Mouse (Mus musculus): ENCODE measurements around the gene Cyp4a12a. TPM values are rescaled to one million over a fixed set of nuclear protein-coding genes. Genes with fewer than 3 reads are reported as not detected.
A peak's percentile ranks its signal among the peaks of the same experiment; 100 is the strongest.
"Not testable (repeated sequence)": the region's sequence is repeated elsewhere in the genome, so short reads cannot be mapped to it uniquely, and the experiment has no call there.

The Cyp4a12a gene
- polyA plus RNA-seq, 1 experiment from 2014 or later: not detected

GRCm38 (mm10) chr4:115368067-115368466 is 69.2 kb downstream of the Cyp4a12a start:
- not testable (repeated sequence) for H3K36me3 ChIP-seq (ENCODE audit: control insufficient read depth, insufficient read depth, low read length); H3K9ac ChIP-seq (ENCODE audit: low read length)

More at GRCm38 (mm10) chr4:115368067-115368466, 69.2 kb downstream of the Cyp4a12a start:
- H3K27ac ChIP-seq (ENCODE audit: low read depth, low read length); H3K27me3 ChIP-seq (ENCODE audit: control insufficient read depth, insufficient read depth, low read length); H3K9me3 ChIP-seq (ENCODE audit: control insufficient read depth, low read length); DNase-seq (ENCODE audit: low spot score); H3K4me3 ChIP-seq (ENCODE audit: low read depth, low read length); H3K4me2 ChIP-seq (ENCODE audit: low read depth, low read length, severe bottlenecking); H3K4me1 ChIP-seq (replicated peaks; ENCODE audit: control insufficient read depth, insufficient read depth, low read length): not testable (repeated sequence)
- ATAC-seq (replicated peaks; ENCODE audit: low FRiP score): 0 out of 2 replicates have a peak, but pooled peaks have one; percentile 51

Other genes starting within 250 kb of the Cyp4a12a start
- gene Tal1, start 242.6 kb upstream of the Cyp4a12a start, polyA plus RNA-seq (2014; fragmentation: Nextera tagmentation; extraction: Ambion mirVana): 3.4 and 3.7 TPM in 2 replicates
- 13.8 and 16.2 TPM in 2 replicates for gene Pdzk1ip1, start 210.3 kb upstream of the Cyp4a12a start, polyA plus RNA-seq (2014; fragmentation: Nextera tagmentation; extraction: Ambion mirVana)
- gene Cyp4x1, start 164.8 kb upstream of the Cyp4a12a start, polyA plus RNA-seq (2014; fragmentation: Nextera tagmentation; extraction: Ambion mirVana): 0.31 and 0.47 TPM in 2 replicates
- gene Cyp4a29, start 57.0 kb upstream of the Cyp4a12a start, polyA plus RNA-seq (2014; fragmentation: Nextera tagmentation; extraction: Ambion mirVana): not detected in 2 replicates
- gene Cyp4a12b, start 112.6 kb downstream of the Cyp4a12a start, polyA plus RNA-seq (2014; fragmentation: Nextera tagmentation; extraction: Ambion mirVana): not detected in 2 replicates
- gene Cyp4a30b, start 153.6 kb downstream of the Cyp4a12a start, polyA plus RNA-seq (2014; fragmentation: Nextera tagmentation; extraction: Ambion mirVana): not detected in 2 replicates
- not detected in 2 replicates for gene Cyp4a14, start 197.1 kb downstream of the Cyp4a12a start, polyA plus RNA-seq (2014; fragmentation: Nextera tagmentation; extraction: Ambion mirVana)
- not detected in 2 replicates for gene Cyp4a10, start 219.2 kb downstream of the Cyp4a12a start, polyA plus RNA-seq (2014; fragmentation: Nextera tagmentation; extraction: Ambion mirVana)

Data from forebrain, embryonic 11.5 days (tissue).